Mouse (Mus musculus) MEL (cell line): ENCODE measurements at regions not wholly inside any gene's neighbourhood (a gene's known extent, or its start where the extent isn't known, plus 50 kb on each side); places are given as distances from the start of the nearest gene placed in this dataset.

Experiments
- DNase-seq: peaks from one replicate; pipeline ENCODE4 v3.0.0; 2011; ENCODE audit warnings: low read depth, low spot score
- H3K27ac ChIP-seq: 2 replicates; pipeline ENCODE4 v1.5.1; 2012; ENCODE audit warnings: low read depth, mild to moderate bottlenecking, control low read depth, low read length, moderate library complexity; ENCODE audit not compliant: control insufficient read depth
- H3K27me3 ChIP-seq, 2 experiments: fragments of 150-350 bp in 1 of 2; sonication (generic) in 1 of 2; 2 replicates each; pipeline ENCODE4 v1.6.1; 2012; ENCODE audit warnings: low read length in 2 of 2, mild to moderate bottlenecking in 2 of 2, improper control_type of control experiment in 1 of 2, moderate library complexity in 1 of 2; ENCODE audit not compliant: insufficient read depth in 2 of 2, control insufficient read depth in 1 of 2
- H3K36me3 ChIP-seq, 2 experiments: 2 replicates each; pipeline ENCODE4 v1.6.1; 2012 to 2014; ENCODE audit warnings: low read length in 2 of 2, improper control_type of control experiment in 1 of 2, inconsistent platforms in 1 of 2, mild to moderate bottlenecking in 1 of 2; ENCODE audit not compliant: insufficient read depth in 2 of 2, control insufficient read depth in 1 of 2
- H3K4me1 ChIP-seq, 2 experiments: fragments of 150-350 bp in 1 of 2; sonication (generic) in 1 of 2; 2 replicates each; pipeline ENCODE4 v1.6.1; 2012; ENCODE audit warnings: low read length in 2 of 2, improper control_type of control experiment in 1 of 2, mild to moderate bottlenecking in 1 of 2; ENCODE audit not compliant: insufficient read depth in 2 of 2, control insufficient read depth in 1 of 2
- H3K4me3 ChIP-seq, 2 experiments: fragments of 150-350 bp in 1 of 2; sonication (generic) in 1 of 2; 2 replicates each; pipeline ENCODE4 v1.5.1; 2012; ENCODE audit warnings: low read depth in 2 of 2, low read length in 2 of 2, mild to moderate bottlenecking in 2 of 2, moderate library complexity in 2 of 2, control low read depth in 1 of 2, improper control_type of control experiment in 1 of 2; ENCODE audit not compliant: control insufficient read depth in 1 of 2, insufficient read depth in 1 of 2
- H3K79me2 ChIP-seq: 2 replicates; pipeline ENCODE4 v1.6.1; 2012; ENCODE audit warnings: mild to moderate bottlenecking, low read length, moderate library complexity; ENCODE audit not compliant: control insufficient read depth, poor library complexity, insufficient read depth
- H3K9ac ChIP-seq: 2 replicates; pipeline ENCODE4 v1.6.1; 2012; ENCODE audit warnings: low read depth, mild to moderate bottlenecking, control low read depth, low read length, moderate library complexity; ENCODE audit not compliant: control insufficient read depth, poor library complexity, severe bottlenecking
- H3K9me3 ChIP-seq: fragments of 150-350 bp; sonication (generic); replicated peaks from 2 replicates; pipeline ENCODE4 v1.6.1; 2012; ENCODE audit warnings: mild to moderate bottlenecking, low read length, improper control_type of control experiment, moderate library complexity; ENCODE audit not compliant: insufficient read depth
- BHLHE40 ChIP-seq: IDR thresholded peaks from 2 replicates; pipeline ENCODE4 v1.6.1; 2012; ENCODE audit warnings: low read depth, mild to moderate bottlenecking, inconsistent platforms, low read length, improper control_type of control experiment, borderline replicate concordance
- E2F4 ChIP-seq: IDR thresholded peaks from 2 replicates; pipeline ENCODE4 v1.6.1; 2011; ENCODE audit warnings: low read depth, low read length, improper control_type of control experiment, borderline replicate concordance
- ETS1 ChIP-seq: IDR thresholded peaks from 2 replicates; pipeline ENCODE4 v1.6.1; 2012; ENCODE audit warnings: low read depth, mild to moderate bottlenecking, inconsistent platforms, low read length, improper control_type of control experiment, moderate library complexity
- GABPA ChIP-seq: IDR thresholded peaks from 2 replicates; pipeline ENCODE4 v1.6.1; 2012; ENCODE audit warnings: low read depth, mild to moderate bottlenecking, inconsistent platforms, low read length, improper control_type of control experiment, moderate library complexity
- GATA1 ChIP-seq: IDR thresholded peaks from 2 replicates; pipeline ENCODE4 v1.6.1; 2011; ENCODE audit warnings: low read depth, low read length, improper control_type of control experiment
- HCFC1 ChIP-seq: IDR thresholded peaks from 2 replicates; pipeline ENCODE4 v1.6.1; 2012; ENCODE audit warnings: low read depth, mild to moderate bottlenecking, inconsistent platforms, low read length, improper control_type of control experiment, moderate library complexity
- JUND ChIP-seq: IDR thresholded peaks from 2 replicates; pipeline ENCODE4 v1.6.1; 2011; ENCODE audit warnings: low read depth, mild to moderate bottlenecking, improper control_type of control experiment, low read length
- KAT2A ChIP-seq: conservative IDR thresholded peaks from 2 replicates; pipeline ENCODE4 v1.6.1; 2012; ENCODE audit warnings: low read depth, low read length, improper control_type of control experiment, inconsistent platforms
- MAX ChIP-seq: IDR thresholded peaks from 2 replicates; pipeline ENCODE4 v1.6.1; 2011; ENCODE audit warnings: low read length, improper control_type of control experiment
- MAZ ChIP-seq: IDR thresholded peaks from 2 replicates; pipeline ENCODE4 v1.6.1; 2012; ENCODE audit warnings: low read depth, mild to moderate bottlenecking, inconsistent platforms, low read length, improper control_type of control experiment
- MXI1 ChIP-seq: IDR thresholded peaks from 2 replicates; pipeline ENCODE4 v1.6.1; 2011; ENCODE audit warnings: mild to moderate bottlenecking, low read depth, low read length, improper control_type of control experiment
- MYB ChIP-seq: IDR thresholded peaks from 2 replicates; pipeline ENCODE4 v1.6.1; 2011; ENCODE audit warnings: mild to moderate bottlenecking, low read depth, low read length, improper control_type of control experiment
- MYC ChIP-seq: IDR thresholded peaks from 2 replicates; pipeline ENCODE4 v1.6.1; 2011; ENCODE audit warnings: low read depth, mild to moderate bottlenecking, low read length, improper control_type of control experiment, moderate library complexity
- NRF1 ChIP-seq: IDR thresholded peaks from 2 replicates; pipeline ENCODE4 v1.6.1; 2014; ENCODE audit warnings: low read depth, mild to moderate bottlenecking, inconsistent platforms, low read length, improper control_type of control experiment, moderate library complexity; ENCODE audit not compliant: poor library complexity, insufficient read depth, severe bottlenecking
- POLR2AphosphoS5 ChIP-seq: IDR thresholded peaks from 2 replicates; pipeline ENCODE4 v1.6.1; 2012; ENCODE audit warnings: low read depth, borderline replicate concordance, mild to moderate bottlenecking, inconsistent platforms, low read length, moderate library complexity, mixed read lengths
- RCOR1 ChIP-seq: IDR thresholded peaks from 2 replicates; pipeline ENCODE4 v1.6.1; 2012; ENCODE audit warnings: low read depth, mild to moderate bottlenecking, inconsistent platforms, low read length, improper control_type of control experiment
- SMC3 ChIP-seq: IDR thresholded peaks from 2 replicates; pipeline ENCODE4 v1.6.1; 2011; ENCODE audit warnings: low read depth, low read length, improper control_type of control experiment
- TBP ChIP-seq: IDR thresholded peaks from 2 replicates; pipeline ENCODE4 v1.8.0; 2011; ENCODE audit warnings: low read depth, low read length, improper control_type of control experiment
- TCF12 ChIP-seq: IDR thresholded peaks from 2 replicates; pipeline ENCODE4 v1.6.1; 2014; ENCODE audit warnings: low read depth, mild to moderate bottlenecking, inconsistent platforms, low read length, improper control_type of control experiment, moderate library complexity
- ZC3H11A ChIP-seq: IDR thresholded peaks from 2 replicates; pipeline ENCODE4 v1.6.1; 2012; ENCODE audit warnings: low read depth, mild to moderate bottlenecking, inconsistent platforms, low read length, improper control_type of control experiment
- ZNF384 ChIP-seq: IDR thresholded peaks from 2 replicates; pipeline ENCODE4 v1.6.1; 2012; ENCODE audit warnings: low read depth, mild to moderate bottlenecking, inconsistent platforms, low read length, improper control_type of control experiment

GRCm38 (mm10) chr1:128649490-128650178 lies 57.5 kb upstream of the Cxcr4 start:
- Histone ChIP-seq H3K9ac (no peak overlapping the region), H3K79me2 (no peaks in the 10 kb centered on the region), H3K4me1 (no peaks in the 10 kb centered on the region), H3K9me3 (no peaks in the 10 kb centered on the region), H3K36me3 (no peaks in the 10 kb centered on the region)
- TF ChIP-seq E2F4 (no peak), GABPA (no peak), MYC (no peak), RCOR1 (no peak), MYB (no peak), KAT2A (no peak), NRF1 (no peak), POLR2AphosphoS5 (no peak), SMC3 (no peak), TBP (no peak), BHLHE40 (no peak), ZC3H11A (no peak), TCF12 (no peak)
- TF ChIP-seq, all 39 proteins: peak for 0
- no peak for DNase-seq
- Histone ChIP-seq H3K27me3 (peaks cover 0 to 1% of the 10 kb centered on the region in 2 experiments; a peak in 1 of 4 replicates), H3K4me3 (no peak overlapping the region), H3K27ac (no peak overlapping the region)

- no peak overlapping the region for H3K4me3 ChIP-seq
- no peaks in the 10 kb centered on the region for H3K4me1 ChIP-seq
- TF ChIP-seq NRF1 = no peak
- no peak for TF ChIP-seq MAZ
- no peak for TF ChIP-seq RCOR1
- no peak for TF ChIP-seq SMC3
- TF ChIP-seq MXI1 = no peak
- no peak for TF ChIP-seq HCFC1
- no peak for TF ChIP-seq ZNF384
- TF ChIP-seq TCF12 = no peak
- no peak for TF ChIP-seq MYB
- TF ChIP-seq MAX = no peak
- no peak for TF ChIP-seq JUND
- TF ChIP-seq ETS1 = no peak
- no peak for TF ChIP-seq GATA1
- no peak for TF ChIP-seq E2F4
- TF ChIP-seq TBP = no peak
- TF ChIP-seq, all 39 proteins: peak for 0
- Histone ChIP-seq H3K36me3 (no peaks in the 10 kb centered on the region), H3K9ac (no peak overlapping the region), H3K27me3 (no peaks in the 10 kb centered on the region), H3K79me2 (no peaks in the 10 kb centered on the region), H3K9me3 (no peaks in the 10 kb centered on the region), H3K27ac (no peak overlapping the region)
- no peak for DNase-seq
Observed at GRCm38 (mm10) chr1:128643316-128643776, 51.3 kb upstream of the Cxcr4 start.
